Mouse (Mus musculus) common myeloid progenitor, adult 5-6 weeks (primary cell): ENCODE measurements around the gene Ankrd17. TPM values are rescaled to one million over a fixed set of nuclear protein-coding genes. Genes with fewer than 3 reads are reported as not detected.
A peak's percentile ranks its signal among the peaks of the same experiment; 100 is the strongest.
"Not testable (repeated sequence)": the region's sequence is repeated elsewhere in the genome, so short reads cannot be mapped to it uniquely, and the experiment has no call there.

Experiments used
- ATAC-seq: replicated peaks from 2 replicates; pipeline ENCODE4 v1.8.0; 2016; ENCODE audit warnings: low read depth, mild to moderate bottlenecking, moderate TSS enrichment, inconsistent platforms; ENCODE audit not compliant: poor library complexity, severe bottlenecking
- total RNA-seq: library from RNA; stranded (forward); fragments of 200-1000, 187-1606 nt; gene quantifications from 2 replicates; pipeline ENCODE4 v1.2.3, GENCODE M21; 2017

The Ankrd17 gene
- total RNA-seq, 1 experiment from 2014 or later = 213 TPM

GRCm38 (mm10) chr5:90339129-90339952 lies 27.0 kb downstream of the Ankrd17 start:
- ATAC-seq = peak; percentile 86

GRCm38 (mm10) chr5:90338177-90339091 lies 27.9 kb downstream of the Ankrd17 start:
- ATAC-seq = peak; percentile 67

- peak; percentile 52; the same call in 1 of the 2 replicates for ATAC-seq
Measured at GRCm38 (mm10) chr5:90332478-90332877, 33.9 kb downstream of the Ankrd17 start.

- 0 out of 2 replicates have a peak, but pooled peaks have one; percentile 23 for ATAC-seq
Measured at GRCm38 (mm10) chr5:90331071-90331470, 35.3 kb downstream of the Ankrd17 start.

GRCm38 (mm10) chr5:90298396-90298795 lies 68.0 kb downstream of the Ankrd17 start:
- ATAC-seq = no peak

- ATAC-seq = no peak
Measured at GRCm38 (mm10) chr5:90289887-90290286, 76.5 kb downstream of the Ankrd17 start.

- peak; percentile 90 for ATAC-seq
Measured at GRCm38 (mm10) chr5:90286559-90286958, 79.8 kb downstream of the Ankrd17 start.

GRCm38 (mm10) chr5:90280061-90280460 lies 86.3 kb downstream of the Ankrd17 start:
- ATAC-seq = no peak

GRCm38 (mm10) chr5:90279418-90279817 lies 87.0 kb downstream of the Ankrd17 start:
- ATAC-seq = no peak

GRCm38 (mm10) chr5:90277443-90277842 lies 88.9 kb downstream of the Ankrd17 start:
- ATAC-seq = no peak

- ATAC-seq = no peak
Measured at GRCm38 (mm10) chr5:90274806-90275205, 91.6 kb downstream of the Ankrd17 start.

GRCm38 (mm10) chr5:90262230-90262629 lies 104.1 kb downstream of the Ankrd17 start:
- not testable (repeated sequence) for ATAC-seq

- no peak for ATAC-seq
Measured at GRCm38 (mm10) chr5:90257023-90257422, 109.4 kb downstream of the Ankrd17 start.

- ATAC-seq = no peak
Measured at GRCm38 (mm10) chr5:90247503-90247902, 118.9 kb downstream of the Ankrd17 start.

- no peak for ATAC-seq
Measured at GRCm38 (mm10) chr5:90246987-90247386, 119.4 kb downstream of the Ankrd17 start.

GRCm38 (mm10) chr5:90246567-90246966 lies 119.8 kb downstream of the Ankrd17 start:
- ATAC-seq = no peak

- ATAC-seq = no peak
Measured at GRCm38 (mm10) chr5:90245416-90245815, 121.0 kb downstream of the Ankrd17 start.

GRCm38 (mm10) chr5:90235217-90235616 lies 131.2 kb downstream of the Ankrd17 start:
- no peak for ATAC-seq

GRCm38 (mm10) chr5:90233305-90233704 lies 133.1 kb downstream of the Ankrd17 start:
- no peak for ATAC-seq

- ATAC-seq = no peak
Measured at GRCm38 (mm10) chr5:90229760-90230159, 136.6 kb downstream of the Ankrd17 start.

GRCm38 (mm10) chr5:90226696-90227095 lies 139.7 kb downstream of the Ankrd17 start:
- ATAC-seq = no peak
